Mouse (Mus musculus): ENCODE results near the gene Syt6.
A peak's percentile ranks its signal among the peaks of the same experiment; 100 is the strongest.

Gene Syt6

DNA sequence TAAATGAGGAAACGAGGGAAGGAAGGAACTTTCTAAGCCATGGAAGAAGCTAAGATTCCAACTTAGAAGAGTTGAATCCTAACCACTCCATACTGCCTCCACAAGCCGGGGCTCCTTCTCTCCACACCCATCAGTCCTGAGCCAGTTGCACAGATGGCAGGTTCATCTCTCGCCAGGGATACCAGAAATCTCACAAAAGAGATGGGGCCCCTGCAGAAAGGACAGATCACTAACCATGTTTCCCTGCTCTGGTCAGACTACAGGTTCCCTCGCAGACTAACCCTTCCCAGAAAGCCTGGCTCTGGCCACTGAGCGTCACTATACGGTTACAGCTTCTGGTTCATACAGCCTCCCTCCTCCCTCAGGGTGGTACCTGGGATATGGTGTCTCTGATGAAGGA lies 74.7 kb downstream of the Syt6 start:
- no peak for DNase-seq

- no peak for DNase-seq
Measured at GRCm38 (mm10) chr3:103650406-103650805, 75.4 kb downstream of the Syt6 start.

GRCm38 (mm10) chr3:103660012-103660411 lies 85.0 kb downstream of the Syt6 start:
- DNase-seq, result no peak

GRCm38 (mm10) chr3:103661714-103662113 lies 86.7 kb downstream of the Syt6 start:
- DNase-seq, result no peak

DNA sequence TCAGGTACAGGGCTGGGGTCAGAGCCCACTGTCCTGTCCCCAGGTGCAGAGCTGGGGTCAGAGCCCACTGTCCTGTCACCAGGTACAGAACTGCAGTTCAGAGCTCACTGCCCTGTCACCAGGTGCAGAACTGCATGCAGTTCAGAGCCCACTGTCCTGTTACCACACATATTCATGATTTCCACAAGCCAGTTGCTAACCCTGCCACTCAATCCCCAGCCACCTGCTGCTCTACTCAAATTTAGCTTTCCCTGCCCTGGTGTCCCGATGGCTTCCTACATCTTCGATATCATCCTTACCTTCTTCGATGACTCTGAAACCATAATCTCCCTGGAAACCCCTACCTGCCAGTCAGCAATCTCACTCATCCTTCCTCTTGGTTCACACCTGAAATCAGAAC lies 88.4 kb downstream of the Syt6 start:
- no peak for DNase-seq

- no peak for DNase-seq
Measured at GRCm38 (mm10) chr3:103672113-103672512, 97.1 kb downstream of the Syt6 start.

GRCm38 (mm10) chr3:103672716-103673115 lies 97.7 kb downstream of the Syt6 start:
- DNase-seq, result no peak

GRCm38 (mm10) chr3:103678811-103679210 lies 103.8 kb downstream of the Syt6 start:
- DNase-seq, result no peak

DNA sequence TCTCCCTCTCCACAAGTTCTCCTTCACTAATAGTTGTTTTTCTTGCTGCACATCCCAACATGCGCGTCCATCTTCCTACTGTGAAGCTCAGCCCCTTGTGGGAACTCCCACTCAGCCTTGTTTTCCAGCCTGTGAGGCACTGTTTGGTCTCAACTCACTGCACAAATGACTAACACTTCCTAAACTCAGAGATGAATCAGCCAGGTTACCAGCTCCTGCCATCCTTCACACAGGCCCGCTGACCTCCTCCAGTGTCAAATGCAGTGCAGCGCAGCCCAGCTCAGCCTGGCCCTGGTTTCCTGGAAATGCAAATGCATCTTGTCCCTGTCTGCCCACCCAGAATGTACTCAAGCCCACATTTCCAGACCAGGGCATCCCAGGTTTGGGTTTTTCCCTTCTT lies 107.4 kb downstream of the Syt6 start:
- DNase-seq, result no peak

GRCm38 (mm10) chr3:103683234-103683965 lies 108.4 kb downstream of the Syt6 start:
- peak; percentile 13 for DNase-seq

- DNase-seq, result no peak
Measured at GRCm38 (mm10) chr3:103683966-103684319, 108.9 kb downstream of the Syt6 start.

GRCm38 (mm10) chr3:103689043-103689442 lies 114.0 kb downstream of the Syt6 start:
- no peak for DNase-seq

- no peak for DNase-seq
Measured at GRCm38 (mm10) chr3:103690506-103690905, 115.5 kb downstream of the Syt6 start.

Measured in right cerebral cortex, postnatal 4 days (tissue).